Mouse (Mus musculus): ENCODE measurements around the gene Herc2. TPM values are rescaled to one million over a fixed set of nuclear protein-coding genes. Genes with fewer than 3 reads are reported as not detected.

Herc2 gene
- polyA plus RNA-seq, 1 experiment from 2014 or later = 21.2 TPM

DNA sequence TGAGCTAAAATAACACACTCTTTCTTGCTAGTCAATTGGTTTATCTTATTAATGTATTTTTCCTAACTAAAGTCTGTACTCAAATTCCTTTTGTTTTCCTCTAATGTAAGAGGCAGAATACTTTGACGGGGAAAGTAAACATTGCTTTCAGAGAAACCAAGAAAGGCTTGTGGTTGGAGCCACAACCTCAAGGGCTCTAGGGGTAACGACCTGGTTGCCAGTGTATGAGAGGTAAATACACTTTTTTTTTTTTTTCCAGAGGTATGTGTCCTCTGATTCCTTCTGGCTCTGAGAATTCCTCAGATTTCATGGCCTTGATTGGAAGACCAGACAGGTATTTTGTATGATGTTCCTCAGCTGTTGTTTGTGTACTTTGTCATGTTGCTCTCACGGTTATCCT is 32.2 kb upstream of the Herc2 start:
- Histone ChIP-seq H3K27ac (replicated peaks in 1 of 2; ENCODE audit: control insufficient read depth in 1 of 2, insufficient read depth in 1 of 2, low read depth in 2 of 2, low read length in 2 of 2) (no peak overlapping the region), H3K4me1 (ENCODE audit: control insufficient read depth in 2 of 2, insufficient read depth in 2 of 2, low read length in 2 of 2) (peaks cover 2 to 6% of the 10 kb centered on the region in 2 experiments; a peak in 1 of 4 replicates), H3K4me3 (ENCODE audit: control insufficient read depth in 1 of 2, insufficient read depth in 1 of 2, low read depth in 1 of 2, low read length in 2 of 2) (no peak overlapping the region), H3K27me3 (ENCODE audit: control insufficient read depth, insufficient read depth, low read length) (no peaks in the 10 kb centered on the region), H3K9me3 (ENCODE audit: control insufficient read depth, low read length) (no peaks in the 10 kb centered on the region), H3K9ac (ENCODE audit: low read length) (no peak overlapping the region), H3K36me3 (ENCODE audit: control insufficient read depth, insufficient read depth, low read length) (no peaks in the 10 kb centered on the region), H3K4me2 (ENCODE audit: low read length) (no peak overlapping the region)
- 82% methylated on average over 3 of the region's 3 CpGs for WGBS
- no peak for ATAC-seq (ENCODE audit: insufficient number of reproducible peaks, insufficient read depth, low FRiP score, low read depth)

DNA sequence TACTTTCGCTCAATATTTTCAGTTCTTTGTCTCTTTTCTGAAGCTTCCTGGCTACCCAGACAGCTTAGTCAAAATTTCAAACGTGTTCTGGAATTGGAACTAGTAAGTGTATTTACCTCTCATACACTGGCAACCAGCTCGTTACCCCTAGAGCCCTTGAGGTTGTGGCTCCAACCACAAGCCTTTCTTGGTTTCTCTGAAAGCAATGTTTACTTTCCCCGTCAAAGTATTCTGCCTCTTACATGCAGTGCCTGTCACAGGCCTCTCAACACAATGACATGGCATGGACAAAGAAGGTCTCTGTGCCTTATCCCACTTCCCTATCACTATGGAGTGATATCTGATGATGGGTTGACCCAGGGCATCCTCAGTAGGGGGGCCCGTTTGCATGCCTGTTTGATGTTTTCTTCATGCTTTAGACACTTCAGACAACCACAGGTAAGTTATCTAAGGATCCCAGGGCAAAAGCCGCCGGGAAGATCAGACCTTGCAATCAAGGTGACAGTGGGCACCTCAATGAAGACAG is 31.5 kb upstream of the Herc2 start:
- H3K4me1 ChIP-seq (ENCODE audit: control insufficient read depth in 2 of 2, insufficient read depth in 2 of 2, low read length in 2 of 2) = peaks cover 2 to 6% of the 10 kb centered on the region in 2 experiments; a peak in 1 of 4 replicates
- ATAC-seq (ENCODE audit: insufficient number of reproducible peaks, insufficient read depth, low FRiP score, low read depth) = no peak
- no peaks in the 10 kb centered on the region for H3K9me3 ChIP-seq (ENCODE audit: control insufficient read depth, low read length)
- no peaks in the 10 kb centered on the region for H3K36me3 ChIP-seq (ENCODE audit: control insufficient read depth, insufficient read depth, low read length)
- no peaks in the 10 kb centered on the region for H3K27me3 ChIP-seq (ENCODE audit: control insufficient read depth, insufficient read depth, low read length)
- peak overlapping the region; percentile 80 to 86; a peak in 3 of 4 replicates for H3K4me3 ChIP-seq (ENCODE audit: control insufficient read depth in 1 of 2, insufficient read depth in 1 of 2, low read depth in 1 of 2, low read length in 2 of 2)
- no peak overlapping the region for H3K27ac ChIP-seq (replicated peaks in 1 of 2; ENCODE audit: control insufficient read depth in 1 of 2, insufficient read depth in 1 of 2, low read depth in 2 of 2, low read length in 2 of 2)
- H3K4me2 ChIP-seq (ENCODE audit: low read length) = peak overlapping the region; percentile 91
- peak overlapping the region; percentile 81; the same call in 1 of the 2 replicates for H3K9ac ChIP-seq (ENCODE audit: low read length)
- WGBS = 52% methylated on average over 7 of the region's 7 CpGs

DNA sequence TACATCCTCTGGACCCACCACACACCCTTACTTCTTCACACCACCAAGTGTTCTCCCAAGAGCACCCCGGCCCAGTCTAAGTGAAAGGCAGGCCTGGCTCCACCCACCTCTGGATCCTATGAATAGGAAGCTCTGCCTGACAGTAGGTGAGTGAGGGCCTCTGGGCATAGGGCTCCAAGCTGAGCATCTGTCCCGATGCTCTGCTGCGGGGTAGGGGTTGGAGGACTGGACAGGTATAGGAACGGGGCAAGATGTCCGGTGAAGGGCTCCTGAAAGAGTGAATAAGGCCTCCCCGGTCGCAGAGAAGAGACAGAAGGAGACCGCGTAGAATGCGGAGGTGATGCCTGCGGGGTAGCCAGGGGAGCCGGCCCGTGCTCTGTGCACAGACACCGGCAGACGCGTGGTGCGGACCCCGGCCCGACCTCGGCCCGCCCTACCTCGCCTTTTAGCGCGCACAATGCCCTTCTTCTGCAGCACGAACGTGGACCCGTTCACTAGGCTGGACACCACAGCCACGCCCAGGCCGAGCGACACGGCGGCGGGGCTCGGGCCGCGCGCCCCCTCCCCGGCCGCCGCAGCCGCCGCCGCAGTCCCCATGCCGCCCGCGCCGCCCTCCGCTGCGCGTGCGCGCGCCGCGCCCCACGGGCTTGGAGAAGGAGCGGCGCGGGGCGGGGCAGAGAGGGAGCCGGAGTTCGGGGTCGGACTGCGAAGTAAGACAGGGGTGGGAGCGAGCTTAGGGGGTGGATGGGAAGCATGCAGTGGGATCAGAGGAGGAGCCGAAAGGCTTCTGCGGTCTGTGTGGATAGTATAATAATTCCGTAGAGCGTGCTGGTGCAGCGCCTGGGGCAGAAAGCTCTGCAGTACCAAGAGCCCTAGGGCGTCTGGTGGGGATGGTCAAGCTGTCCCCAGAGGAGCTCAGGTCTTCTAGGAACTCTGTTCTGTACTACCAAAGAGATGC is 30.7 kb upstream of the Herc2 start:
- Histone ChIP-seq H3K4me2 (ENCODE audit: low read length) (peak overlapping the region; percentile 91), H3K36me3 (ENCODE audit: control insufficient read depth, insufficient read depth, low read length) (no peaks in the 10 kb centered on the region), H3K27ac (replicated peaks in 1 of 2; ENCODE audit: control insufficient read depth in 1 of 2, insufficient read depth in 1 of 2, low read depth in 2 of 2, low read length in 2 of 2) (peak overlapping the region in 1 of 2 experiments; percentile 17; a peak in 2 of 4 replicates), H3K9me3 (ENCODE audit: control insufficient read depth, low read length) (no peaks in the 10 kb centered on the region), H3K4me1 (ENCODE audit: control insufficient read depth in 2 of 2, insufficient read depth in 2 of 2, low read length in 2 of 2) (peaks cover 2 to 6% of the 10 kb centered on the region in 2 experiments; a peak in 1 of 4 replicates), H3K4me3 (ENCODE audit: control insufficient read depth in 1 of 2, insufficient read depth in 1 of 2, low read depth in 1 of 2, low read length in 2 of 2) (peak overlapping the region; percentile 80 to 86), H3K27me3 (ENCODE audit: control insufficient read depth, insufficient read depth, low read length) (no peaks in the 10 kb centered on the region), H3K9ac (ENCODE audit: low read length) (peak overlapping the region; percentile 81)
- WGBS = under 1% methylated on average over 66 of the region's 71 CpGs
- ATAC-seq (ENCODE audit: insufficient number of reproducible peaks, insufficient read depth, low FRiP score, low read depth) = peak; percentile 86

DNA sequence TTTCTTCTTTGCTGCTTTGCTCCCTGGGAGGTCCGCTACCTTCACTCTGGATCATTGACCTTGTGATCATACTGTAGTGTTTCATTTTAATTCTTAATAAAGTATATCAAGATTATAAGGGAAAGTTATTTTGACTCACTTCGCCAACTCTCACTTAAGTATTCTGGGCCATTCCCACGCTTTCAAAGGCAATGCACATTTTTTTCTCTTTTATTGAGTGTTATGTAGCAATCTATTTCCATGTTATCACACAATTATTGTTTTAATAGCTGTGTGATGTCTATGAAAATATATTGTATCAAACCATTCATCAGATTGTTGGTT is 30.1 kb upstream of the Herc2 start, which contains the start of gene Nipa1:
Nipa1 (minus strand) TSS at position 25 of the 324 bp plus-strand sequence.
- no peaks in the 10 kb centered on the region for H3K9me3 ChIP-seq (ENCODE audit: control insufficient read depth, low read length)
- WGBS = 35% methylated on average over 3 of the region's 3 CpGs
- no peaks in the 10 kb centered on the region for H3K27me3 ChIP-seq (ENCODE audit: control insufficient read depth, insufficient read depth, low read length)
- H3K36me3 ChIP-seq (ENCODE audit: control insufficient read depth, insufficient read depth, low read length) = no peaks in the 10 kb centered on the region
- peak within 1 kb of the TSS; percentile 80 to 86 for H3K4me3 ChIP-seq (ENCODE audit: control insufficient read depth in 1 of 2, insufficient read depth in 1 of 2, low read depth in 1 of 2, low read length in 2 of 2)
- peak within 1 kb of the TSS in 1 of 2 experiments; percentile 17; a peak in 2 of 4 replicates for H3K27ac ChIP-seq (replicated peaks in 1 of 2; ENCODE audit: control insufficient read depth in 1 of 2, insufficient read depth in 1 of 2, low read depth in 2 of 2, low read length in 2 of 2)
- no peak for ATAC-seq (ENCODE audit: insufficient number of reproducible peaks, insufficient read depth, low FRiP score, low read depth)
- H3K4me1 ChIP-seq (ENCODE audit: control insufficient read depth in 2 of 2, insufficient read depth in 2 of 2, low read length in 2 of 2) = peaks cover 2 to 6% of the 10 kb centered on the region in 2 experiments; a peak in 1 of 4 replicates
- H3K9ac ChIP-seq (ENCODE audit: low read length) = peak within 1 kb of the TSS; percentile 81
- peak within 1 kb of the TSS; percentile 91 for H3K4me2 ChIP-seq (ENCODE audit: low read length)

DNA sequence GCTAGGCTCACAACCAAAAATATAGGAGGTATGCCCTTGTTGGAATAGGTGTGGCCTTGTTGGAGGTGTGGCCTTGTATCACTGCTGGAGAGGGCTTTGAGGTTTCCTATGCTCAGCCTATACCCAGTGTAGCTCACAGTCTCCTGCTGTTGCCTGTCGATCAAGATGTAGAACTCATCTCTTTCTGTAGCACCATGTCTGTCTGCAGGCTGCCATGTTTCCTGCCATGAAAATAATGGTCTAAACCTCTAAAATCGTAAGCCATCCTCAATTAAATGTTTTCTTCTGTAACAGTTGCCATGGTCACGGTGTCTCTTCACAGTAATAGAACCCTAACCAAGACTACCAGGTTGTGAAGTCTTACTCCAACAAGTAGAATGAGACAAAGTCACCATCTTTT is 26.4 kb upstream of the Herc2 start:
- Histone ChIP-seq H3K27ac (replicated peaks in 1 of 2; ENCODE audit: control insufficient read depth in 1 of 2, insufficient read depth in 1 of 2, low read depth in 2 of 2, low read length in 2 of 2) (no peak overlapping the region), H3K9me3 (ENCODE audit: control insufficient read depth, low read length) (no peaks in the 10 kb centered on the region), H3K4me1 (ENCODE audit: control insufficient read depth in 2 of 2, insufficient read depth in 2 of 2, low read length in 2 of 2) (peaks cover 2 to 6% of the 10 kb centered on the region in 2 experiments; a peak in 1 of 4 replicates), H3K4me3 (ENCODE audit: control insufficient read depth in 1 of 2, insufficient read depth in 1 of 2, low read depth in 1 of 2, low read length in 2 of 2) (no peak overlapping the region), H3K9ac (ENCODE audit: low read length) (no peak overlapping the region), H3K4me2 (ENCODE audit: low read length) (no peak overlapping the region), H3K36me3 (ENCODE audit: control insufficient read depth, insufficient read depth, low read length) (no peaks in the 10 kb centered on the region), H3K27me3 (ENCODE audit: control insufficient read depth, insufficient read depth, low read length) (no peaks in the 10 kb centered on the region)
- ATAC-seq (ENCODE audit: insufficient number of reproducible peaks, insufficient read depth, low FRiP score, low read depth) = no peak
- WGBS = 79% methylated on average over 3 of the region's 3 CpGs

DNA sequence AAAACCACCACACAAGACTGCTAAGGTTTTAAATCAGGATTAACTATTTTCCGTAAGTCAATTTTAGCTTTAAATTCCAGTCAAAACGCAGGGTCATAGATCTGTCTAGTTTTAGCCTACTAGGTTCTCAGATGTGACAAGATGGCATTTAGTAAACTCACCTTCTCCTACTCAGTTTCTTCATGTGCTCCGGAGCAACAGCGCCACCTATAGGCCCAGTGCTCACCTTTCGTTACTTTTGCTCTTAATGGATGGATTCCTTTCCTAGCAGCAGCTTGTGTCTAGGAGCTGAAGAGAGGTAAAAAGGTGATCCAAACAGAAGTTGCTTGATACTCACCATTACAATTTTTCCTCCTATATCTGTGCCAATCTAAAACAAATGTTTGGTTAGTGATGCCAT is 7.6 kb upstream of the Herc2 start:
- Histone ChIP-seq H3K4me3 (ENCODE audit: control insufficient read depth in 1 of 2, insufficient read depth in 1 of 2, low read depth in 1 of 2, low read length in 2 of 2) (no peak overlapping the region), H3K27ac (replicated peaks in 1 of 2; ENCODE audit: control insufficient read depth in 1 of 2, insufficient read depth in 1 of 2, low read depth in 2 of 2, low read length in 2 of 2) (no peak overlapping the region), H3K27me3 (ENCODE audit: control insufficient read depth, insufficient read depth, low read length) (no peaks in the 10 kb centered on the region), H3K9ac (ENCODE audit: low read length) (no peak overlapping the region), H3K4me2 (ENCODE audit: low read length) (no peak overlapping the region), H3K9me3 (ENCODE audit: control insufficient read depth, low read length) (no peaks in the 10 kb centered on the region), H3K4me1 (ENCODE audit: control insufficient read depth in 2 of 2, insufficient read depth in 2 of 2, low read length in 2 of 2) (no peaks in the 10 kb centered on the region), H3K36me3 (ENCODE audit: control insufficient read depth, insufficient read depth, low read length) (no peaks in the 10 kb centered on the region)
- ATAC-seq (ENCODE audit: insufficient number of reproducible peaks, insufficient read depth, low FRiP score, low read depth) = no peak
- WGBS = 13% methylated on average over 5 of the region's 5 CpGs

DNA sequence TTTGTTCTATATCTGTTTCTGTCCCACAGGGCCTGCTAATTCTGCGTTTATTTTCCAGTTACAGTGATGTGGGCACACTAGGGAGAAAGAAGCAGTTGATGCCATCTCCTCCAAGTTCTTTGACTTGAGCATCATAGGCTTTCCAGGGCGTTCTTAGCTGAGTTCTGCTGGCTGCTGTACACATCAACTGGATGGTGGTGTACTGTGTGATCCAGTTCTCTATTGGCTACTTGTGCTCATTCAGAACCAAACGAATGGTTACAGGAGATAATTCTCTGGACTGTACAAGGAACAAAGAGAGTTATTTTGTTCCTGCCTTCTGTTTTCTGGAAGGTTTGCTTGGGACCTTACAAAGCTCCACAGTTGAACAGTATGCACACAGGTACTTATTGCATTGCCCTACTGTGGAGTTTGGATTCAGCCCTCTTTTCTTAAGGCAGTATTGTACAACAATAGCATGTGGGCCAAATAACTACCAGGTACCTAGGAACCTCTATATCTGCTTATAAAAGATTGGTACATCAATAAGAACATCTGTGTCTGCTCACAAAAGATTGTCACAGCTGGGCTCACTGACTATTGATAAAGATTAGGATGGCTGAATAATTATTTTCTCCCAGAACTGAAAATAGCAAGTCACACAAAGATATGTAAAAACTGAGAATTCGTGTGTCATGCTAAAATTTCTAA is 6.3 kb upstream of the Herc2 start:
- Histone ChIP-seq H3K4me1 (ENCODE audit: control insufficient read depth in 2 of 2, insufficient read depth in 2 of 2, low read length in 2 of 2) (no peaks in the 10 kb centered on the region), H3K4me3 (ENCODE audit: control insufficient read depth in 1 of 2, insufficient read depth in 1 of 2, low read depth in 1 of 2, low read length in 2 of 2) (no peak overlapping the region), H3K9ac (ENCODE audit: low read length) (no peak overlapping the region), H3K36me3 (ENCODE audit: control insufficient read depth, insufficient read depth, low read length) (no peaks in the 10 kb centered on the region), H3K27me3 (ENCODE audit: control insufficient read depth, insufficient read depth, low read length) (no peaks in the 10 kb centered on the region), H3K4me2 (ENCODE audit: low read length) (no peak overlapping the region), H3K27ac (replicated peaks in 1 of 2; ENCODE audit: control insufficient read depth in 1 of 2, insufficient read depth in 1 of 2, low read depth in 2 of 2, low read length in 2 of 2) (no peak overlapping the region), H3K9me3 (ENCODE audit: control insufficient read depth, low read length) (no peaks in the 10 kb centered on the region)
- 55% methylated on average over 4 of the region's 4 CpGs for WGBS
- no peak for ATAC-seq (ENCODE audit: insufficient number of reproducible peaks, insufficient read depth, low FRiP score, low read depth)

Measured in heart, embryonic 14.5 days (tissue).